Mouse (Mus musculus) ES-CJ7 (cell line): Measurements from ENCODE around the gene Gpr1.

Experiments used
- DNase-seq: peaks from one replicate; pipeline ENCODE4 v3.0.0; 2011; ENCODE audit warnings: low read depth, low spot score

Gene Gpr1

DNA sequence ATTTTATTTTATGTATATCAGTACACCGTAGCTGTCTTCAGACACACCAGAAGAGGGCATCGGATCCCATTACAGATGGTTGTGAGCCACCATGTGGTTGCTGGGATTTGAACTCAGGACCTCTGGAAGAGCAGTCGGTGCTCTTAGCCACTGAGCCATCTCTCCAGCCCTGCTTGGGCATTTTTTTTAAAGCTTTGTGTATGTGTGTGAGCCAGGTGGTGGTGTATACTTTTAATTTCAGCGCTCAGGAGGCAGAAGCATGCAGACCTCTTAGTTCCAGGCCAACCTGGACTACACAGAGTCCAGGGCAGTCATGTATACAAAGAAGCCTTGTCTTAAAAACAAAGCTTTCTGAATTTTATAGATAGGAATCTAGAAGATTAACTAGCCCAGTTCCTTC is 33.8 kb downstream of the Gpr1 start:
- peak; percentile 49 for DNase-seq

DNA sequence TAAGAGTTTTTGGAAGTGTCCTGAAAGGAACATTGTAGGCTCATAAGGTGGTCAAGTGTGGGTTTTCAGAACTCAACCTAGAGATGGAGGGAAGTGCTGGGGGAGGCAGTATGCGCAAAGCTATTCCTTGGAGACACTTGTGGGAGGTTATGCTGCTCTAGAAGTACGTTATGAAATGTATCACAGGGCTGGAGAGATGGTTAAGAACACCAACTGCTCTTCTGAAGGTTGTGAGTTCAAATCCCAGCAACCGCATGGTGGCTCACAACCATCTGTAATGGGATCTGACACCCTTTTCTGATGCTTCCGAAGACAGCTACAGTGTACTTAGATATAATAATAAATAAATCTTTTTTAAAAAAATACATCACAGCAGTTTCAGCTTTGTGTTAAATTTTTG is 34.2 kb downstream of the Gpr1 start:
- no peak for DNase-seq

GRCm38 (mm10) chr1:63178308-63178707 is 36.0 kb downstream of the Gpr1 start:
- peak; percentile 53 for DNase-seq

DNA sequence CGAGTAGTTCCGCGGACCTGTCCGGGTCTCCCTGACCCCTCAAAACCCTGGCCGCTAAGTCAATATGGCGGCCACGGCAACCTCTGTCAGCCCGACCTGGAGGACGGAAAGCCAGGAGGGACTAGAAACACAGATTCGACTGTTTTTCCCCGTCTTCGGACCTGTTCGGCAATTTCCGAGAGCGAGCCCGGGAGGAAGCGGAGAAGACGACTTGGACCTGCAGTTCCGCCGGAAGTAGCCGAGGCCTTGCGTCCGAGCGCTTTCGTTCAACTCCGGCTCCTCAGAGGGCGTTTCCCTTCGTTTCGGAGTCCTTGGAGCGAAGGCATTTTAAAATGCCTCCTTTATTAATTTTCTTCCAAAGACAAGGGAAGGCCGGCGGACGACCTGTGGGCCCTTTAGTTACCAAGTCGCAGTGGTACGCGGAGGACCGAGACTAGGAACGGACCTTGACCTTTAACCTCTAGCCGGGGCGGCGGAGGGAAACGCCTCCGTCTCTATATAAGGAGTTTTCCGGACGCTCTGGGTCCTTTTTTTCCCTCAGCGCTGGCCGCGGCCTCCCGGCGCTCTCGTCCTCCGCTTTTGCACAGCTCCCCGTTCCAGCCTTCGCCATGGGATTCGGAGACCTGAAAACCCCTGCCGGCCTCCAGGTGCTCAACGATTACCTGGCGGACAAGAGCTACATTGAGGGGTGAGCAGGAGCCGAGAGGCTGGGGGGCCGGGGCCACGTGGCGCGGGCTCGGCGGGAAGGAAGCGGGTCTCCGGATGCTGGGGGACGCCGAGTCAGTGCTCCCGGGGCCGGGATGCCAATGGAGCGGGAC is 37.5 kb downstream of the Gpr1 start, which contains the start of the genes Eef1b2 and Ndufs1:
Gene Eef1b2 (plus strand): TSS at position 222 of the 818 bp plus-strand sequence.
Gene Ndufs1 (minus strand): TSS at position 230 of the 818 bp plus-strand sequence.
- DNase-seq: peak; percentile 99

DNA sequence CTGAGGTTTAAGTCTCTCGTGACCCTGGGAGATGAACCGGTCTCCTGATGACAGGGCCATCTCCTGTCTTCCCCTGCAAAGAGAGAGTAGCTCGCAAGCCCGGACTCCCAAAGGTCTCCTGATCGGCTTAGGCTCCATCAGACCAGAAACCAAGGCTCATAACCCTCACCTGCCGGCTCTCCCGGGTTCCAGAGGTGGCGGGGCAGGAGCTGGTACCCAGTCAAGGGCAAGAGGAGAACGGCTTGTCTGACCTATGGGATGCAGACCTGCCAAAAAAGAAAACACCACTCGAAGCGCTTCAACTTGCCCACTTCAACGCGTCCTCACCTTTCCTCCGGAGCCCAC is 38.1 kb downstream of the Gpr1 start:
- DNase-seq: no peak

DNA sequence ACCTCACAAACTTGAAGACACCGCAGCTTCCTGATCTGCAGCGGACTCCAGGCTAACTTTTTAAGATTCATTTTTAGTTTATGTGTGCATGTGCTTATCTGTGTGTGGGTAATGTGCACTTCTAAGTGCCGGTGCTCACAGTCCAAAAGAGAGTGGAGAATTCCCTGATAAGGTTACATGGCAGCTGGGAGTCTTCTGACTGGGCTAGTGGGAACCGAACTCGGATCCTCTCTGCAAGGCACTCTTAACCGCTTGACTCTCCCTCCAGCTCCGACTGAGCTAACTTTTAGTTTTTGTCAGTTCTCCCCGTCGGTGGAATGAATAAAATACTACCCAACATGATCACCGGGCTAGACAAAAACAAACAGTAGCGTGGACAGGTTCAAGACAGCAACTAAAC is 38.5 kb downstream of the Gpr1 start:
- DNase-seq: no peak

DNA sequence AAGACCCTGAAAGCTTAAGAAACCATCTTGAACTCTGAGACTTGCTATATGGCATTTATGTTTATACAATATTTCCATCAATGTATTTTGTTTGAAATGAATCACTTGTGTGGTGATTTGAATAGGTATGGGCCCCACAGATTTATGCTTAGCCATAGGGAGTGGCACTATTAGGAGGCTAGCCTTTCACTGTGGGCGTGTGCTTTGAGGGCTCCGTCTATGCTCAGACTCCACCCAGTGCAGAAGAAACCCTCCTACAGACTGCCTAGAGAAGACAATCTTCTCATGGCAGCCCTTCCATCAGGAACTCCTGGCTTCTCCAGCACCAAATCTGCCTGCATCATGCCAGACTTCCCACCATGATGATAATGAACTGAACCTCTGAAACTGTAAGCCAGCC is 45.7 kb downstream of the Gpr1 start:
- DNase-seq: no peak

- DNase-seq: peak; percentile 86
These were observed 74.1 kb downstream of the Gpr1 start for GRCm38 (mm10) chr1:63140231-63140630.

DNA sequence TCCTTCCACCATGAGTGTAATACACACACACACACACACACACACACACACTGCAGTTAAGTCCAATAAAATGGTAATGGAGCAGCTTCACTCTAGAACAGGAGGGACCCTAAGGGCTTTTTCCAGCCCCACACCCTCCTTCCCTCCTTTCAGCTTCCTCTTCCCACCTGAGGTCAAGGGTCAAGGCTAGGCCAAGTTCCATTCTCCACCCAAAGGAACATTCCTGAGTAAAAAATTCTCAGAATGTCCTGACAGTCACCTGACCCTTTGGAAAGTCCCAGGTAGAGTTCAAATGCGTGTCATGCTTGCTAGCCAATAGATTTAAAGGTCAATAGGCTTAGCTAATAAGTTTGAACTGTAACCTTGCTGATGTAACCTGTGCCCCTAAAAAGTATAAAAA is 75.8 kb downstream of the Gpr1 start:
- DNase-seq: peak; percentile 100

DNA sequence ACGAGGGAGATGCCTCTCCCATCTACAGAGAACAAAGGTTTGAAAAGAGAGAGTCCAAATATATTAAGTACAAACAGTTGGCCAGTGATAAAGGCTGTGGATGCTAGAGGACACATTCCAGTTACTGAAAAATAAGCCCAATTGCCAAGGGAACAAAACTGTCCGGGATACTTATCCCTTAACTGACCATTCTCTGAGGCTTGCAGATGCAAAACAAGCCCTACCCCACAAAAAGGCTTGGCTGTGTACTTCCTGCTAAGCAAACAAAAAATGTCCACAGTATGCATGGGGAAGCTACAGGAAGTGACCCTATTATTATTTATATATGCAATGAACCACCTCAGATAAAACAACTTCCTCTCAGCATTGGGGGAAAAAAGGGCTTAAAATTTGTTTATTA is 76.4 kb downstream of the Gpr1 start:
- DNase-seq: peak; percentile 87

GRCm38 (mm10) chr1:63134530-63134929 is 79.8 kb downstream of the Gpr1 start:
- DNase-seq: peak; percentile 67
